Mouse (Mus musculus) forebrain, embryonic 14.5 days (tissue): ENCODE measurements at regions not wholly inside any gene's neighbourhood (a gene's known extent, or its start where the extent isn't known, plus 50 kb on each side); places are given as distances from the start of the nearest gene placed in this dataset.

Experiments used
- ATAC-seq: fragments of 200-750 bp; cut with Nextera tagmentation; 2 replicates; pipeline ENCODE4 v1.8.0; 2017; ENCODE audit warnings: mild to moderate bottlenecking, moderate library complexity
- DNase-seq: peaks from one replicate; pipeline ENCODE4 v3.0.0-alpha.2; 2015; ENCODE audit warnings: low spot score
- H3K27ac ChIP-seq: fragments of 300-500 bp; sonication (generic); 2 replicates; pipeline ENCODE4 v1.5.1; 2014; ENCODE audit warnings: low read depth, mild to moderate bottlenecking, control low read depth, low read length, moderate library complexity
- H3K27me3 ChIP-seq: fragments of 300-500 bp; sonication (generic); replicated peaks from 2 replicates; pipeline ENCODE4 v1.6.1; 2014; ENCODE audit warnings: low read length, control low read depth, mixed read lengths; ENCODE audit not compliant: control insufficient read depth, insufficient read depth
- H3K36me3 ChIP-seq: fragments of 300-500 bp; sonication (generic); 2 replicates; pipeline ENCODE4 v1.6.1; 2014; ENCODE audit warnings: low read length, control low read depth; ENCODE audit not compliant: control insufficient read depth, insufficient read depth
- H3K4me1 ChIP-seq: fragments of 300-500 bp; sonication (generic); 2 replicates; pipeline ENCODE4 v1.6.1; 2014; ENCODE audit warnings: antibody characterized with exemption, low read length, control low read depth; ENCODE audit not compliant: control insufficient read depth, insufficient read depth
- H3K4me2 ChIP-seq: fragments of 300-500 bp; sonication (generic); 2 replicates; pipeline ENCODE4 v1.6.1; 2014; ENCODE audit warnings: mild to moderate bottlenecking, control low read depth, low read length
- H3K4me3 ChIP-seq: fragments of 300-500 bp; sonication (generic); 2 replicates; pipeline ENCODE4 v1.5.1; 2014; ENCODE audit warnings: low read depth, low read length, control low read depth
- H3K9ac ChIP-seq: fragments of 300-500 bp; sonication (generic); 2 replicates; pipeline ENCODE4 v1.6.1; 2014; ENCODE audit warnings: mild to moderate bottlenecking, low read length, control low read depth, moderate library complexity
- H3K9me3 ChIP-seq: fragments of 300-500 bp; sonication (generic); replicated peaks from 2 replicates; pipeline ENCODE4 v1.6.1; 2016; ENCODE audit warnings: low read length, control low read depth, mixed read lengths; ENCODE audit not compliant: control insufficient read depth
- WGBS: fragments of 180-500 bp; shearing (Covaris S2); extraction: QIAGEN DNeasy Blood & Tissue Kit; methylation state at CpG from one replicate; pipeline ENCODE4 v1.1.7; 2014; 5-methylcytosine and 5-hydroxymethylcytosine counted together

DNA sequence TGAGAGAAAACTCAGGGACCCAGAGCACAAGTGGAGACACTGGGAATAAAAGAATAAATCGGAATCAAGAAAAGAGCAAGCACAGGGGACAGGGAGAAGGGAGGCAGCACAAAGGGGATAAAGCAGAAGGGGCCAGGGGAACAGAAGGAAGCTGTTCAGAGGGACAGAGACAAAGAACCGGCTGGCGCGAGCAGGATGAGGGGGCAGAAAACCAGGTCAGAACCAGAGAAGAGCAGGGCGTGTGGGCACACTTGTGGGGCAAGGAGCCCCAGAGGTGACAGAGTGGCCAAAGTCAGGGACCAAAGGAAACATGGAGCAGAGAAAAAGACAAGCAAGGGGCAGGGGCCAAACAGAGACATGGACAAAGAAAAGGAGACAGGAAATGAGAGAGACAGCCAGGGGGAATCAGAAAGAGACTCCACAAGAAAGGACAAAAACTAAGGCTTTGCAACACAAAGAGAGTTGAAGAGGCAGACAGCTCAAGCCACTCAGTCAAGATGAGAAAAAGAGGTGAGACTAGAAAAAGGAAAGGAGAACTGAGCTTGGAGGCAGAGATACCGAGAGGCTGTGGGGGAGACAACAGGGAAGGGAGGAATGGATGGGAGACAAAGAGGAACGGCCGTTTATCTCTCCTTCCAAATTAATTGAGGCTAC lies 59.7 kb upstream of the Pax2 start:
- no peak overlapping the region for H3K4me2 ChIP-seq

DNA sequence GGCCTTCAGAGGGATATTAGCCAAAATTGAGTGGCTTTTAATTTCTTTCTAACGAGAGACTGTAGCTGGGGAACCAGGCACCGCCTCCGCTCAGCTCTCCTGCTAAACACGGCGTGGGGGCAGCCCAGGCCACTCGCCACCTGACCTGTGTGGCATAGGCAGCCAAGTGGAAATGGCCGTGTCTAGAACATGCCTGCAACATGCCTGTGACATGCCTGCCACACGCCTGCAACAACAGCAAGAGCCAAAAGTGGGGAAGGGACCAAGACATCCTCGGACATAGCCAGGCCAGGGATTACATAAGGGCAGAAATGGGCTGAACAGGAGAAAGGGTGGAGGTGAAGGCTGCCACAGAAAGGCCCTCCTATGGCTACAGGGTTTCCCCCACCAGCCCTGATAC lies 59.1 kb upstream of the Pax2 start:
- Histone ChIP-seq H3K4me3 (no peak overlapping the region), H3K36me3 (no peaks in the 10 kb centered on the region), H3K9me3 (no peaks in the 10 kb centered on the region), H3K4me1 (peaks cover 10% of the 10 kb centered on the region), H3K9ac (no peak overlapping the region), H3K4me2 (no peak overlapping the region), H3K27ac (no peak overlapping the region), H3K27me3 (peaks cover 34% of the 10 kb centered on the region)
- 30% methylated on average over 9 of the region's 9 CpGs for WGBS
- DNase-seq = no peak
- no peak for ATAC-seq

More for the DNA sequence above, 59.7 kb upstream of the Pax2 start:
- 4% methylated on average over 8 of the region's 8 CpGs for WGBS
- Histone ChIP-seq H3K27me3 (peaks cover 38% of the 10 kb centered on the region), H3K36me3 (no peaks in the 10 kb centered on the region), H3K4me1 (peaks cover 10% of the 10 kb centered on the region), H3K27ac (peak overlapping the region; percentile 68), H3K4me3 (no peak overlapping the region), H3K9ac (peak overlapping the region; percentile 46), H3K9me3 (no peaks in the 10 kb centered on the region)
- ATAC-seq = peak; percentile 15; the same call in 1 of the 2 replicates
- DNase-seq = no peak

DNA sequence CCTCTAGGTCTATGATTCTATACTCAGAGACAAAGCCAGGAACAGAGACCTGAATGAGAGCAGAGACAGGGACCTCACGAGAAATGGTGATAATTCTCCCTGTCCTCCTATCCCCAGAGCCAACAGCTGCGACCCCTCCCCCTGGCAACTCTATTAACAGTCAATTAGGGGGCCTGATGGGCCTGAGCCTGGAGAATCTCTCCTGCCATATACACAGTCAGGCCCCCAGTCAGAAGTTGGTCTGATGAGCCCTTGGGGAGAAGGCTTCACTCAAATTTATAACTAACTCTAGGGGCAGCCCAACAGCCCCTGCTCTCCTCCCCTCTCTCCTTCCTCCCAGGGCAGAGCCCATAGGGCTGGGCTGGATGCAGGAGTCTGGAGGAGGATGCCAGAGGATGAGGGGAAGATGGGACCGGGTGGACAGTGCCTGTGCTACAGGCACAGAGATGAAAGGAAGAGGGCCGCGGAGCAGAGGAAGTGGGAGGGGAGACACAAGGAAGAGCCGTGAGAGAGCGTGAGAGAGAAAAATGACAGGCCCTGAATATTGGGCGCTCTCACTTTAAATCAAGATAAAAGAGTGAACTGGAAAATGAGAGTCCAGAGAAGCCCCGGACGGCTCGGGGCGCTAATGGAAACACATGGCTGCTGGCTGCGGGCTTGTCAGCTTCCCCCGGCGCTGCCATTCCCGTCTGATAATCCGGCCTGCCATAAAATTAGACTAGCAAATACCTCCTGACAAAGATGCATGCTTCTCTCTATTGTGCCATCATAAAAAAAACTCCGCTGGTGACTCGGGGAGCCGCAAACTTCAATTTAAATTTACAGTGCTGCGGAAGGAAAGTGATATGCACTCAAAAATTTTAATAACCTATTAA lies 57.2 kb upstream of the Pax2 start:
- H3K9ac ChIP-seq = no peak overlapping the region
- no peak for DNase-seq
- H3K4me3 ChIP-seq = no peak overlapping the region
- no peak overlapping the region for H3K27ac ChIP-seq
- no peaks in the 10 kb centered on the region for H3K36me3 ChIP-seq
- 23% methylated on average over 21 of the region's 21 CpGs for WGBS
- H3K9me3 ChIP-seq = no peaks in the 10 kb centered on the region
- H3K4me1 ChIP-seq = peaks cover 7% of the 10 kb centered on the region; the same call in 1 of the 2 replicates
- no peak for ATAC-seq
- peaks cover 34% of the 10 kb centered on the region for H3K27me3 ChIP-seq
- peak overlapping the region; percentile 2; the same call in 1 of the 2 replicates for H3K4me2 ChIP-seq
